Mouse (Mus musculus): ENCODE measurements at regions not wholly inside any gene's neighbourhood (a gene's known extent, or its start where the extent isn't known, plus 50 kb on each side); places are given as distances from the start of the nearest gene placed in this dataset.
"Not testable (repeated sequence)": the region's sequence is repeated elsewhere in the genome, so short reads cannot be mapped to it uniquely, and the experiment has no call there.

- DNase-seq = no peak
Observed at GRCm38 (mm10) chr4:105844675-105845466, 55.2 kb downstream of the Gm12728 start.

DNA sequence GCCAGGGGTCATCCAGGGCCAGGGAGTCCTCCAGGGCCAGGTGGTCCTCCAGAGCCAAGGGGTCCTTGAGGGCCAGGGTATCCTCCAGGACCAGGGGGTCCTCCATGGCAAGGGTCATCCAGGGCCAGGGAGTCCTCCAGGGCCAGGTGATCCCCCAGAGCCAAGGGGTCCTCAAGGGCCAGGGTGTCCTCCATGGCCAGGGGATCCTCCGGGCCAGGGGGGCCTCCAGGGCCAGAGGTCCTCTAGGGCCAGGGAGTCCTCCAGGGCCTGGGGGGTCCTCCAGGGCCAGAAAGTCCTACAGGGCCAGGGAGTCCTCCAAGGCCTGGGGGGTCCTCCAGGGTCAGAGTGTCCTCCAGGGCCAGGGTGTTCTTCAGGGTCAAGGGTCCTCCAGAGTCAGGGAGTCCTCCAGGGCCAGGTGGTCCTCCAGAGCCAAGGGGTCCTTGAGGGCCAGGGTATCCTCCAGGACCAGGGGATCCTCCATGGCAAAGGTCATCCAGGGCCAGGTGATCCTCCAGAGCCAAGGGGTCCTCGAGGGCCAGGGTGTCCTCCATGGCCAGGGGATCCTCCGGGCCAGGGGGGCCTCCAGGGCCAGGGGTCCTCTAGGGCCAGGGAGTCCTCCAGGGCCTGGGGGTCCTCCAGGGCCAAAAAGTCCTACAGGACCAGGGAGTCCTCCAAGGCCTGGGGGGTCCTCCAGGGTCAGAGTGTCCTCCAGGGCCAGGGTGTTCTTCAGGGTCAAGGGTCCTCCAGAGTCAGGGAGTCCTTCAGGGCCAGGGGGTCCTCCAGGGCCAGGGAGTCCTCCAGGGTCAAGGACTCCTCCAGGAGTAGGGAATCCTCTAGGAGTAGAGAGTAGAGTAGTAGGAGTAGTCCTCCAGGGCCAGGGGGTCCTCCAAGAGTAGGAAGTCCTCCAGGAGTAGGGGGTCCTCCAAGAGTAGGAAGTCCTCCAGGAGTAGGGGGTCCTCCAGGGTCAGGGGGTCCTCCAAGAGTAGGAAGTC is 56.6 kb downstream of the Gm12728 start:
- not testable (repeated sequence) for DNase-seq

DNA sequence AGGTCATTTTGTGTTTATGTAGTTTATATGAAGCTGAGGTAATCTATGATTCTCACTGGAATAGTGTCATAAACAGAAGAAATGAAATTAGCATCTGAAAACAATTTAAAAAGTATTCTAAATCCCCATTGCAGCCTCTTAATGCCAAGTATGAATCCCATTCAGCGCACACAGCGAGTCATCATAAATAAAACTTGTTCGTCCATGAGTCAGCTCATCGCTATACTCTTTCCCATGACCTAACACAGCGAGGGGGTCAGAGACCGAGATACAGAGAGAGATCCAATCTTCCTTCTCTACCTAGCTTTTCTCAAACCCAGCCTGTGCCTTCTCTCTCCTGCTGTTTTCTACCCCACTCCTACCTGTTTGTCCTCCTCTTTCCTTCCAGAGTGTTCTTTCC is 63.4 kb downstream of the Gm12728 start:
- DNase-seq = no peak

- DNase-seq = no peak
Observed at GRCm38 (mm10) chr4:105859052-105859864, 69.6 kb downstream of the Gm12728 start.

GRCm38 (mm10) chr4:105860930-105861653 is 71.4 kb downstream of the Gm12728 start:
- DNase-seq = no peak

DNA sequence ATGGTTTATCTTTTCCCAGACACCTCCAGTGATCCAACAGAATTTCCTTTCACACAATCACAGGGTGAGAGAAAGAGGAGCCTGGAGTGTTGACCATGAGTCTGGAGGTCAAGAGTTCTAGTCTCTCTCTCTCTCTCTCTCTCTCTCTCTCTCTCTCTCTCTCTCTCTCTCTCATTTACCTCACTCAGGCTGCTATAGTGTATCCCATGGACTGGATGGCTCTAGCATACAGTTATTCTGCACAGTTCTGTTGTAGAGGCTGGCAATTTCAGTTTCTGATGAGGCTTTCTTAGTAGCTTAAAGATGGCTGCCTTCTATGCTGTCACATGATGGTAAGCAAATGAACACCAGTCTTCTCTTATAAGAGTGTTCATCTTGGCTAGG is 72.0 kb downstream of the Gm12728 start:
- DNase-seq = no peak

DNA sequence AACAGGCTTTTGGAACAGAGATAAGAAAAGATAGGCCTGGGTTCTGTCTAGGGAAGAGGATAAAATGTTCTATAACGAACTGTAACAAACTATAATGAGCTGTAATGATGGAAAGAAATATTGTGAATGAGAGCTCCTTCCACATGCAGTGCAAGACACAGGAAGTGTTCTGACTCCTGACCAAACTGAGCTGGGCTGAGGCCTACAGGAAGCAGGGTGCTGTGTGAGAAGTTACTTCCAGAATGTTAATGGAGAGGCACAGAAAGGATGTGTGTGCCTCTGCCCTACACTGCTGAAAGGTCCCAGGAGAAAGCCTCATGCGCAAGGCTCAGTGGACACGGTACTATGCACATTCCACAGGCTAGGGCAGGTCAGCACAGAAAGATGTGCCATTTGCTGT is 80.8 kb downstream of the Gm12728 start:
- DNase-seq = no peak

DNA sequence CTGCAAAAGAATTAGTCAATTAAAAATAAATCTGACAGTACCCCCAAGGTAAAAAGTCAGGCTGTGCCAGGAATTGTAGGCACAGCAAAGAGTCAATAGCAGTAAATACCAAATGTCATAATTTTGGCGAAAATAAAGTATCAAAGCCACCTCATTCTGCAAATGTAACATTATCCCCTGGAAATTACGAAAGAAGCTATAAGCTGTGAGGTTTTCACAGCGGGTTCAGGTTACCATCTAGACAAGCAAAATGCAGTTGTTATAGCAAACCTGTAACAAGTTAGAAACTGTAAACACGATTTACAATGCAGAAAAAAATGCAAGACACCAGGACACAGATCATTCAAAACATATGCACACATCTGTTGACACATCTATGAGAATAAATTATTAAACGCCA is 87.6 kb downstream of the Gm12728 start:
- DNase-seq = no peak

DNA sequence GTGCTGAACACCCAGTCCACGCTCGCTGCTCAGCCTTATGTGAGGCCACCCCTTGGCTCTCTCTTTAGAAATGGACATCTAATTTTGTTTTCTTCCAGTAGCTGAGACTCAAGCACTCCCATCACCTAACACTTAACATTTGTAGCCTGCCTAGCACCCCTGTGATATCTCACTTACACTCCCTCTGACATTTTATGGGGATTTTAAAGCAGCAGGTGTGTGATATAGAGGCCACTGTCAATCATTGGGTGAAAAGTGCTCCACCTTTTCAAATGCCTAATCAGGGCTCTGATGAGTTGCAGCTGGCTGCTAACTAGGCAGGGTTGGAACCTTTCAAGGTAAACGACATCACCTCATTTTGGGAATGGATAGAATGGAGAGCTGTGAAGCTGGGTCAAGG is 90.2 kb downstream of the Gm12728 start:
- no peak for DNase-seq

DNA sequence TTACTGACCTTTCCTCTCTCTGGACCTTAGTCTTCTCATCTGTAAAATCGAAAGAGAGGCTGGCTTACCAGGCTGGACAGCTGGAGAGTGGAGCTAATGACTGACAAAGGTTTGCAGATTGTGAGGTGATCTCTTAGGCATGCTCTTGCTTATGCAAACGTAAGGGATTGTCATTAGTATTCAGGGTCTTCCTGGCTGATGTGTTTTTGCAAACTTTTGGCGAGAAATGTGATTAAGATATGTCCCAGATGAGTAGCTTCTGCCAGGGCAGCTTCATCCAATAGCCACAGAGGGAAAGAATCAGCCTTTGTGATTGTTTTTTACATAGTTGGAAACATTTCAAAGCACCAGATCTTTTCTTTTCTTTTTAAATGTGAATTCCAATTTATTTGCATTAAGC is 95.1 kb downstream of the Gm12728 start:
- no peak for DNase-seq

DNA sequence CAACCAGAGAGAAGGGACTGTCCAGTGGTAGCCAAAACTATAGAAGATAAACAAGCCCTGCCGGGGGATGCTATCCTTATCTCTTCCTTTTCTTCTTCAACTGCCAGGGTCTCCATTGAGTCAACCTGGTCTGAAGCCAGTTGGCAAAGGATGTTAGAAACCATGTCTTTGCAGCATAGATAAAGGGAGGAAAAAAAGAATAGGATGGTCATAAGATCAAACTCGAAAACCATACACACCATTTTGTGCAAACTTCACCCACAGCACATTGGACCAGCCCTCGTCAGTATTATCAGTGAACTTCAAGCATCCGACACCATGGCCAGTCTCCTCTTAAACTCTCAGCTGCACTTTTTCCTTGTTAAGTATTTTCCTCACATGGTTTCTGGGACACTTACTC is 101.8 kb downstream of the Gm12728 start:
- DNase-seq = no peak

DNA sequence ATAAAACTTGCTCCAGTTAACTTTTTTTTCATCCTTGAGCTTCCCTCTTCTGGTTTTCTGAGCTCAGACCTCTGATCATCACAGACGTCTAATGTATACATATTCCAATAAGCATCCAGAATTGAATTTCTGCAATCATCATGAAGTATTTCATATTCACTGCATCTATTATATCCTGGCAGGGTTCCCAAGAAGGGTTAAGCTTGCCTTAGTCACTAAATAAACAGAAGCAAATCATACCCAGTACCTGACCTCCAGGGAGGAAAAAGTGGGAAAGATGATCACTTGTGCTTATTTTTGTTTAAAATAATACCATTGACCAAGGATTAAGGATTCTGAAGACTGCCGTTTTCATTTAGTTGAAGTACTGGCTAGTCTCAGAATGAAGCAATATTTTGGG is 102.4 kb downstream of the Gm12728 start:
- DNase-seq = no peak

DNA sequence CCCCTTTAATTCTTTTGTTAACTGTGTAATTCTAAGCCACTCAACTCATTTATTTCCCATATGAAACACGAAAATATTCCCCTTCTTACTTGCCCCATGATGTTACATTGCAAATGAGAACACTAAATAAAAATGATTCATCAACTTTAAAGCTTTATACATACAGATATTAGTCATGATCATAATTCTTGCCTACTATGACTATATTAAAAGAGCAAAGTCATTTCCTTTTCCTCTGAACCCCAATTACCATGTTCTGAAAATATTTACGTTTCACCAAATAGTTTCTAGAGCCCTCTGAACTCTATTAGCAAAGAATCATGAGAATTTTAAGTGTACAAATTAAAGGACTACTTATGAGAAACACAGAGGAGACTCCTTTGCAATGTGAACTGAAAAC is 105.4 kb downstream of the Gm12728 start:
- DNase-seq = no peak

GRCm38 (mm10) chr4:105898054-105898847 is 108.6 kb downstream of the Gm12728 start:
- DNase-seq = peak; percentile 22

DNA sequence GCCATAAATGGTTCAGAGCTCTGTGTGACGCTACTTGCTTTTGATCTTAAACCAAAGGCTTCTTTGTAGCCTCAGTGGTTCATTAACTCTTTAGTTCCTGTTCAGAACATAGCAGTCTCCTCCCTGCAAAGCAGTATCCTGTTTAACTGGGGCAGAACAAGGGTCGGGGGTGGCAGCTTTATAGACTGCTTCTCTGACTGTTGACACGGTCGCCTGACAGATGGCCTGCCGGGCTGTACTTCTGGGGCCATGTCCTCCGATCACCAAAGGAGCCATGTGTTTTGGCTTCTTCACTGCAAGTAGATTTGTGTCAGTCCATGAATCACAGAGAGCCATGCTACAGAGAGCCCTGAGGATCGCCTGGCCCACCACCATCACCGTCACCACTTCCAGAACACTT is 115.2 kb downstream of the Gm12728 start:
- no peak for DNase-seq

DNA sequence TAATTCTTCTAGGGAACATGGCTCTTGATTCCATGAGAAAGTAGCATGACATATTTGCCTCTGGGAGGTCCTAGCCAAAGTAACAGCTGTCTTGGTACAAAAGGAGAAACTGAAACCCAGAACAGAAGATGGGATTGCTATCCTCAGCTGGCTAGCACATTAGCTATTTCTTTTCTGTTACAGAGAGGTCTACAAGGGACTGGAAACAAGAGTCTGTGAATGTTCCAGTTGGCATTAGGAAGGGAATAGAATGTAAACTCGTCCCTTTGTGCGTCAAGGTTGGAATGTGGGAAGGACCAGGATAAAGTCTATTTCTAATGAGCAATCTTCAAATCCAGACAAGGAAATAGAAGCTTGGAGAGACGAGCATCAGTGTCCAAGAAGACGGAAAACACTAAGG is 116.7 kb downstream of the Gm12728 start:
- DNase-seq = no peak

- no peak for DNase-seq
Observed at GRCm38 (mm10) chr4:105907611-105908010, 117.9 kb downstream of the Gm12728 start.

GRCm38 (mm10) chr4:105908281-105908680 is 118.6 kb downstream of the Gm12728 start:
- DNase-seq = no peak

DNA sequence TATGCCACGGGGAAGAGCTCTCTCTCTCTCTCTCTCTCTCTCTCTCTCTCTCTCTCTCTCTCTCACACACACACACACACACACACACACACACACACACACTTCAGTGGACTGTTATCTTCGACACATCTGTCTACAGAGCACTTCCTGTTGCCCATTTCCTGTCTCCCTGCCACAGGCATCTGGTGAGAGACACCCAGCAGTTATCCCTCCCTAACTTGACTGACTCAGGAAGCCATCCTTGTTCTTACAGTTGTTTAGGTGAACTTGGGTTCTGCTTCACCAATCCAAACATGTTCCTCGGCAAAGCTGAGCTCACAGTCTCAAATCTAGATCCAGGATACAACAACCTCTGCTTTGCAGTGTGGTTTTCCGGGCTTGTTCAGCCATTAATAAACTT is 119.6 kb downstream of the Gm12728 start:
- DNase-seq = no peak

- DNase-seq = no peak
Observed at GRCm38 (mm10) chr4:105910666-105911065, 121.0 kb downstream of the Gm12728 start.

DNA sequence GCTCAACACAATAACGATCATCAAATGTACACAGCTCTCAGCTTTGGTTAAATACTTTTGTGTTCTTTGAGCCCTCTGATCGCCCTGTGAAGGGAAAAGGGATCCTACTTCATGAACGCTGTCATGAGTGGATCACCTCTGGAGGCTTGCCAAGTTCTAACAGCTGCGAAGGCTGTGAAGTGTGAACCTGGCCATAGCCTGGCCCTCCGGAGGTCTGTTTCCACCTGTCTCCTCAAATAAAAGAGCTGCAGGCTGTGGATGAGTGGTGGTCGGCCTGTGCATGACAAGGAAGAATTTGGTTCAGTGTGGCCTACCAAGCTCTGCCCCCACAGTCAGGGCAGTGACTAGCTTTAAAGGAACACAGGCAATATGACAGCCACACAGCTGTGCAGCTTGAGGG is 122.0 kb downstream of the Gm12728 start:
- no peak for DNase-seq

Measured in adrenal gland, postnatal 14 days (tissue).